Comparison of ENCODE assay signal across 12 mouse cellular contexts in the genomic region with DNA sequence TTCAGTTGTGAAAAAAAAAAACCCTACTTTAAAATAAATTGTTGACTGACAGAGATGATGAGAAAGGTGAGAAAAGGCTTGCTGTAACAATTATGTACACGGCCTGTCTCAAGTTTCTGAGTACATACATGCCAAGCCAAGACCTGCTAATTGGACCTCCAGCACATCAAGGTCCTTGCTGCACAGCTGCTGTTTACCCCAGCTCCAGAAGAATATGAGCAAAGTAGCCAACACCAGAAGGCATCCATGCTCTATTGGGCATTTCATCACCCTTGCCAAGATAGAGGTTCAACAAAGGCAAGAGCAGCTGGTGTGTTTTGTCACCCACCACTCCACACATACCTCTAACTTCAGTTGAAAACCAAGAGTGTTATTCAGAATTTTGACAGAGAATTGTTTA.
A peak's percentile ranks its signal among the peaks of the same experiment; 100 is the strongest.
DNase-seq lines count a peak whose midpoint lies in the region; TF ChIP-seq lines count a peak whose summit lies in the region.
"Had no signal": no experiment of that assay in that cellular context is flagged by ENCODE, and none has a peak within 500 bp of the region (broad histone marks: within the 10 kb centered on the region; RNA-seq: fewer than 3 reads in every experiment).

No protein-coding gene starts in this region.

- no peak overlapping the region for H3K9ac ChIP-seq in heart, adult 2 months (ENCODE audit: low read depth, low read length)
- H3K9ac ChIP-seq: liver, embryonic 12.5 days had no signal

- no peak overlapping the region for H3K4me3 ChIP-seq in heart, adult 2 months
- H3K4me3 ChIP-seq in layer of hippocampus, adult 2 months, result no peak overlapping the region
- no peak overlapping the region for H3K4me3 ChIP-seq in cortical plate, adult 2 months (ENCODE audit: insufficient read depth, low read length)
- H3K4me3 ChIP-seq: liver, embryonic 12.5 days had no signal

- H3K79me2 ChIP-seq in heart, adult 2 months (replicated peaks; ENCODE audit: control insufficient read depth, insufficient read depth, low read length), result no peaks in the 10 kb centered on the region

- no peak for TF ChIP-seq POLR2A in heart, adult 2 months (IDR thresholded peaks at IDR 0.05; ENCODE audit: insufficient read depth, low read depth, low read length)
- no peak for TF ChIP-seq POLR2A in cortical plate, adult 2 months (IDR thresholded peaks at IDR 0.05; ENCODE audit: extremely low read depth, insufficient read depth, low read length)

- intact Hi-C loops in heart, adult 2 months (cut with DNase I), result loop anchor here (5.0 kb wide), 1 partner anchor 76 kb away; no protein-coding TSS in a partner anchor
- intact Hi-C loops in heart, postnatal 25 days (cut with DNase I), result no loop called here

- TF ChIP-seq EP300 in heart, adult 2 months (IDR thresholded peaks at IDR 0.05; ENCODE audit: insufficient read depth, low read depth, low read length), result no peak

- DNase-seq in heart, adult 2 months, result no peak
- no peak for DNase-seq in heart, postnatal 25 days (ENCODE audit: low spot score)
- no peak for DNase-seq in layer of hippocampus, adult 2 months (ENCODE audit: low spot score in 2 of 2)
- DNase-seq in layer of hippocampus, adult 18-20 months (ENCODE audit: low spot score in 2 of 2), result no peak
- DNase-seq in forelimb bud, embryonic 11.5 days (ENCODE audit: low read depth, low spot score), result peak; percentile 26
- no peak for DNase-seq in adrenal gland, adult 18-20 months (ENCODE audit: low spot score in 2 of 2)
- no peak for DNase-seq in spleen, postnatal 36 days (ENCODE audit: low spot score in 2 of 2)
- DNase-seq: adrenal gland, postnatal 25 days; cerebellum, adult 9-11 months; thymus, adult 2 months had no signal

- peak overlapping the region; percentile 30 for H3K27ac ChIP-seq in heart, adult 2 months
- H3K27ac ChIP-seq in layer of hippocampus, adult 2 months, result peak overlapping the region; percentile 15; the same call in 1 of the 2 replicates
- peak overlapping the region; percentile 59; the same call in 1 of the 2 replicates for H3K27ac ChIP-seq in cortical plate, adult 2 months (ENCODE audit: insufficient read depth, low read length)
- H3K27ac ChIP-seq: liver, embryonic 12.5 days had no signal

- H3K36me3 ChIP-seq in heart, adult 2 months (ENCODE audit: control insufficient read depth, insufficient read depth, low read length), result no peaks in the 10 kb centered on the region
- H3K36me3 ChIP-seq: liver, embryonic 12.5 days had no signal

- no peak for TF ChIP-seq CTCF in heart, adult 2 months (IDR thresholded peaks at IDR 0.05)
- no peak for TF ChIP-seq CTCF in layer of hippocampus, adult 2 months (conservative IDR thresholded peaks at IDR 0.05)
- TF ChIP-seq CTCF in cortical plate, adult 2 months (IDR thresholded peaks at IDR 0.05; ENCODE audit: extremely low read depth, insufficient read depth, low read length), result no peak

- H3K27me3 ChIP-seq in heart, adult 2 months (ENCODE audit: control insufficient read depth, insufficient read depth, low read length), result no peaks in the 10 kb centered on the region
- H3K27me3 ChIP-seq: liver, embryonic 12.5 days had no signal

- H3K4me1 ChIP-seq in heart, adult 2 months (ENCODE audit: control insufficient read depth, insufficient read depth, low read length), result peaks cover 4% of the 10 kb centered on the region
- peaks cover 6% of the 10 kb centered on the region for H3K4me1 ChIP-seq in cortical plate, adult 2 months (ENCODE audit: control insufficient read depth, insufficient read depth, low read length)
- H3K4me1 ChIP-seq: liver, embryonic 12.5 days had no signal

- 21% methylated on average over 1 of the region's 1 CpGs for WGBS in heart, adult 2 months
